Mouse (Mus musculus) C2C12 (cell line): Measurements from ENCODE around the gene Ttyh2.

Experiments used
- CTCF ChIP-seq: IDR thresholded peaks from one replicate; pipeline ENCODE4 v1.5.1; 2011; ENCODE audit not compliant: control insufficient read depth, insufficient read depth, insufficient read length
- MAX ChIP-seq: IDR thresholded peaks from one replicate; pipeline ENCODE4 v1.6.1; 2011; ENCODE audit warnings: mild to moderate bottlenecking, control low read depth
- MYOD1 ChIP-seq: IDR thresholded peaks from one replicate; pipeline ENCODE4 v1.6.1; 2011; ENCODE audit warnings: low read depth; ENCODE audit not compliant: control insufficient read depth, insufficient read length
- MYOG ChIP-seq: IDR thresholded peaks from one replicate; pipeline ENCODE4 v1.6.1; 2011; ENCODE audit not compliant: control insufficient read depth, insufficient read length; ENCODE audit errors: extremely low read depth
- USF1 ChIP-seq: IDR thresholded peaks from one replicate; pipeline ENCODE4 v1.6.1; 2011; ENCODE audit warnings: low read depth, mild to moderate bottlenecking, control low read depth, moderate library complexity

DNA sequence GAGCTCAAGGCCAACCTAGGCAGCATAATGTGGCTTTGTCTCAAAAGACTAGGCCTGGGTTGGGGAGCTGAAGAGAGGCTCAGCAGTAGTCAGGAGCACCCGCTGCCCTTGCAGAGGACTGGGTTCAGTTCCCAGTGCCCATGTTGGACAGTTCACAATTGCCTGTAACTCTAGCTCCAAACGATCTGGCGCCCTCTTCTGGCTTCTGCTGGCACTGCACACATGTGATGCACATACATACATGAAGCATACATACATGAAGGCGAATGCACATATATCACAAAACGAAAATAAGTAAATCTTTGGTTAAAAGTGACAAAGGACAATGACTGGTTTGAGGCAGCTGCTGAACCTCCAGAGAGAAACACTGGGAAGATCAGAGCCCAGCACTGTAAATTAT, 45.2 kb upstream of the Ttyh2 start:
- TF ChIP-seq CTCF (no peak), MYOG (no peak), USF1 (no peak), MYOD1 (no peak), MAX (no peak)
